Mouse (Mus musculus): Measurements from ENCODE around the gene Eif5. TPM values are rescaled to one million over a fixed set of nuclear protein-coding genes. Genes with fewer than 3 reads are reported as not detected.

Eif5 gene
- 91.0 TPM for polyA plus RNA-seq (2012; fragmentation: generic; extraction: Trizol)
- long read RNA-seq, experiment 1, full-length matches to known transcripts = 100 of 183 reads
- long read RNA-seq, experiment 1, partial matches to known transcripts = 65 of 183 reads
- long read RNA-seq, experiment 1, other reads (novel, unspliced or antisense) = 18 of 183 reads
- long read RNA-seq, experiment 2, full-length matches to known transcripts = 346 of 473 reads
- long read RNA-seq, experiment 2, partial matches to known transcripts = 100 of 473 reads
- long read RNA-seq, experiment 2, other reads (novel, unspliced or antisense) = 27 of 473 reads

DNA sequence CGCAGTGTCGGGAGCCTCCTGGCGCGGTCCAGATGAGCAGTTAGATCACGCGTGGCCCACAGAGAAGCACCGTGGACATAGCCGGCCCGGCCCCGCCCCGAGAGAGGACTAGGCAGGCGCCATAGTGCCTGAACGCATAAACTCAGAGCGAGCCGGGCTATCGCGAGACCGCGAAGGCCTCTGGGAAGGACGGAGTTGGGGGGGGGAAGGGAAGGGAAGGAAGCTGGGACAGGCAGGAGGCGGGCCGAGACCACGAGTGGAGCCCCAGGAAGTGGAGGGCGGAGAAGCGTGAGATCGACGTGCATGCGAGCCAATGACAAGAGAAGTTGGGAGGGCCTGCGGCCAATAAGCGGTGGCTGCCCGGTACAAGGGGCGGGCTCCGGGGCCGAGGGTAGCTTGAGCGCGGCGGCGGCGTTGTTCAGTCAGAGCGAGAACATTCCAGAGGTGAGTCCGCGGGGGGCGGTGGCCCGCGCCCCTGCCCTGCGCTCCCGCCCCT is at the start of gene Eif5:
Gene Eif5 (plus strand): TSS at position 221 of the 496 bp plus-strand sequence.
- Histone ChIP-seq H3K36me3 (ENCODE audit: control insufficient read depth, insufficient read depth) (peaks cover 42% of the 10 kb centered on the region), H3K4me3 (ENCODE audit: insufficient read depth, poor library complexity, severe bottlenecking) (peak within 1 kb of the TSS; percentile 99), H3K79me2 (ENCODE audit: control insufficient read depth, insufficient read depth) (peaks cover 56% of the 10 kb centered on the region), H3K27me3 (ENCODE audit: control insufficient read depth, insufficient read depth, insufficient read length) (no peaks in the 10 kb centered on the region), H3K79me3 (ENCODE audit: low read depth) (peaks cover 37% of the 10 kb centered on the region), H3ac (ENCODE audit: control insufficient read depth, insufficient read length, low read depth) (peak within 1 kb of the TSS; percentile 99)
- TF ChIP-seq FOSL1 (IDR thresholded peaks at IDR 0.05; ENCODE audit: insufficient read depth, low read length, poor library complexity, severe bottlenecking) = no peak
- TF ChIP-seq MAX (IDR thresholded peaks at IDR 0.05) = no peak
- no peak for TF ChIP-seq MYOD1 (IDR thresholded peaks at IDR 0.05; ENCODE audit: control insufficient read depth, insufficient read length, low read depth)
- no peak for TF ChIP-seq CEBPB (IDR thresholded peaks at IDR 0.05; ENCODE audit: low read depth)
- TF ChIP-seq USF1 (IDR thresholded peaks at IDR 0.05; ENCODE audit: low read depth) = no peak
- TF ChIP-seq MYOG (IDR thresholded peaks at IDR 0.05; ENCODE audit: control insufficient read depth, extremely low read depth, insufficient read length) = no peak
- no peak for TF ChIP-seq CTCF (IDR thresholded peaks at IDR 0.05; ENCODE audit: control insufficient read depth, insufficient read depth, insufficient read length)

DNA sequence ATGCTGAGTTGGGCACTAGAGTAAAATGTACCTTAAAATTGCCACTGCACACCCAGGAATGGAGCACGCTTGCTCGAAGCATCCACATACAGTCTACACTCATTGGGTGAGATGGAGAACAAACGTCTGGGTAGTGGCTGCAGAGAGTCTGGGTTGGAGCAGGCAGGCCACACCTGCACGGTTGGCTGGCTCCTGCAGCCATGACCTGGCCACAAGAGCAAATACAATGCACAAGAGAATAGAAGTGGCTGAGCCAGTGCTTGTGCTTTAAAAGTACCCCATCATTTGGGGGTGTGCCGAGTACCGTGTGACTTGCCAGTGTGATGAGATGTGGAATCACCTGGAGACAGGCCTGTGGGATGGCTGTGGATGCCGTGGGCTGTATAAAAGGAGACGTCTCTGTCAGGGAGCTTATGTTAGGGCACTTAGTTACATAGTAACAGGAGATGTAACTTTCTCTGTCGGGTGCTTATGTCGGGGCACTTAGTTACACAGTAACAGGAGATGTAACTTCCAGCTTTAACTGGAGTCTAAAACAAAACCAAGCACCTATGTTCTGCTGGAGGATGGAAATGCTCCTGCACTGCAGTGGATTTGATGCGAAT is 48.5 kb upstream of the Eif5 start:
- TF ChIP-seq USF1 (IDR thresholded peaks at IDR 0.05; ENCODE audit: low read depth) (no peak), CEBPB (IDR thresholded peaks at IDR 0.05; ENCODE audit: low read depth) (no peak), MYOG (IDR thresholded peaks at IDR 0.05; ENCODE audit: control insufficient read depth, extremely low read depth, insufficient read length) (no peak), MYOD1 (IDR thresholded peaks at IDR 0.05; ENCODE audit: control insufficient read depth, insufficient read length, low read depth) (no peak), FOSL1 (IDR thresholded peaks at IDR 0.05; ENCODE audit: insufficient read depth, low read length, poor library complexity, severe bottlenecking) (no peak), CTCF (IDR thresholded peaks at IDR 0.05; ENCODE audit: control insufficient read depth, insufficient read depth, insufficient read length) (no peak), MAX (IDR thresholded peaks at IDR 0.05) (no peak)
- no peaks in the 10 kb centered on the region for H3K79me2 ChIP-seq (ENCODE audit: control insufficient read depth, insufficient read depth)
- no peaks in the 10 kb centered on the region for H3K79me3 ChIP-seq (ENCODE audit: low read depth)
- no peaks in the 10 kb centered on the region for H3K36me3 ChIP-seq (ENCODE audit: control insufficient read depth, insufficient read depth)
- H3ac ChIP-seq (ENCODE audit: control insufficient read depth, insufficient read length, low read depth) = no peak overlapping the region
- peaks cover 20% of the 10 kb centered on the region for H3K27me3 ChIP-seq (ENCODE audit: control insufficient read depth, insufficient read depth, insufficient read length)
- no peak overlapping the region for H3K4me3 ChIP-seq (ENCODE audit: insufficient read depth, poor library complexity, severe bottlenecking)

GRCm38 (mm10) chr12:111494931-111495330 is 42.9 kb upstream of the Eif5 start:
- Histone ChIP-seq H3K36me3 (ENCODE audit: control insufficient read depth, insufficient read depth) (no peaks in the 10 kb centered on the region), H3K27me3 (ENCODE audit: control insufficient read depth, insufficient read depth, insufficient read length) (peaks cover 5% of the 10 kb centered on the region), H3K79me3 (ENCODE audit: low read depth) (no peaks in the 10 kb centered on the region), H3ac (ENCODE audit: control insufficient read depth, insufficient read length, low read depth) (no peak overlapping the region), H3K4me3 (ENCODE audit: insufficient read depth, poor library complexity, severe bottlenecking) (no peak overlapping the region), H3K79me2 (ENCODE audit: control insufficient read depth, insufficient read depth) (no peaks in the 10 kb centered on the region)
- TF ChIP-seq MAX (IDR thresholded peaks at IDR 0.05) = no peak
- no peak for TF ChIP-seq CEBPB (IDR thresholded peaks at IDR 0.05; ENCODE audit: low read depth)
- no peak for TF ChIP-seq MYOG (IDR thresholded peaks at IDR 0.05; ENCODE audit: control insufficient read depth, extremely low read depth, insufficient read length)
- no peak for TF ChIP-seq FOSL1 (IDR thresholded peaks at IDR 0.05; ENCODE audit: insufficient read depth, low read length, poor library complexity, severe bottlenecking)
- TF ChIP-seq MYOD1 (IDR thresholded peaks at IDR 0.05; ENCODE audit: control insufficient read depth, insufficient read length, low read depth) = no peak
- TF ChIP-seq USF1 (IDR thresholded peaks at IDR 0.05; ENCODE audit: low read depth) = no peak
- TF ChIP-seq CTCF (IDR thresholded peaks at IDR 0.05; ENCODE audit: control insufficient read depth, insufficient read depth, insufficient read length) = no peak

DNA sequence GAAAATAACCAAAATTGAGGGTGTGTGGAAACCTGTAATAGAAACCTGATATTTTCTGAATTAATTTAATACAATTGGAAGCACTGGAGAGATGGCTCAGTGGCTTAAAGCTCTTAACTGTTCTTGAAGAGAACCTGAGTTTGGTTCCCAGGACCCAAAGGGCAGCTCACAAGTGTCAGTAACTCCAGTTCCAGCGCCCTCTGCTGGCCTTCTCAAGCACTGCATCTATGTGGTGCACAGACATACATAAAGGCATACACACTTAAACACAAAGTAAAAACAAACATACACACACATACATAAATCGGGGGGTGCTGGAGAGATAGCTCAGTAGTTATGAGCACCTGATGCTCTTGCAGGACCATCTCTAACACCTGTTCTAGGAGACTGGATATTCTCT is 40.7 kb upstream of the Eif5 start:
- Histone ChIP-seq H3K79me3 (ENCODE audit: low read depth) (no peaks in the 10 kb centered on the region), H3K36me3 (ENCODE audit: control insufficient read depth, insufficient read depth) (no peaks in the 10 kb centered on the region), H3ac (ENCODE audit: control insufficient read depth, insufficient read length, low read depth) (no peak overlapping the region), H3K79me2 (ENCODE audit: control insufficient read depth, insufficient read depth) (no peaks in the 10 kb centered on the region), H3K4me3 (ENCODE audit: insufficient read depth, poor library complexity, severe bottlenecking) (no peak overlapping the region), H3K27me3 (ENCODE audit: control insufficient read depth, insufficient read depth, insufficient read length) (no peaks in the 10 kb centered on the region)
- no peak for TF ChIP-seq CTCF (IDR thresholded peaks at IDR 0.05; ENCODE audit: control insufficient read depth, insufficient read depth, insufficient read length)

GRCm38 (mm10) chr12:111499617-111500016 is 38.2 kb upstream of the Eif5 start:
- no peaks in the 10 kb centered on the region for H3K27me3 ChIP-seq (ENCODE audit: control insufficient read depth, insufficient read depth, insufficient read length)
- no peaks in the 10 kb centered on the region for H3K36me3 ChIP-seq (ENCODE audit: control insufficient read depth, insufficient read depth)
- TF ChIP-seq MAX (IDR thresholded peaks at IDR 0.05) (no peak), CTCF (IDR thresholded peaks at IDR 0.05; ENCODE audit: control insufficient read depth, insufficient read depth, insufficient read length) (no peak), USF1 (IDR thresholded peaks at IDR 0.05; ENCODE audit: low read depth) (no peak), MYOG (IDR thresholded peaks at IDR 0.05; ENCODE audit: control insufficient read depth, extremely low read depth, insufficient read length) (no peak), CEBPB (IDR thresholded peaks at IDR 0.05; ENCODE audit: low read depth) (no peak)
- H3K79me3 ChIP-seq (ENCODE audit: low read depth) = no peaks in the 10 kb centered on the region
- no peak overlapping the region for H3ac ChIP-seq (ENCODE audit: control insufficient read depth, insufficient read length, low read depth)
- H3K4me3 ChIP-seq (ENCODE audit: insufficient read depth, poor library complexity, severe bottlenecking) = no peak overlapping the region
- H3K79me2 ChIP-seq (ENCODE audit: control insufficient read depth, insufficient read depth) = no peaks in the 10 kb centered on the region
